Mouse (Mus musculus): ENCODE results near the gene Slc8a2. TPM values are rescaled to one million over a fixed set of nuclear protein-coding genes. Genes with fewer than 3 reads are reported as not detected.

Slc8a2 gene
- polyA plus RNA-seq, 1 experiment from 2014 or later = 0.88 TPM

- no peak overlapping the region for H3K4me2 ChIP-seq
- 0 out of 2 replicates have a peak, but pooled peaks cover 33% of the 10 kb centered on the region for H3K36me3 ChIP-seq (replicated peaks)
- no peak overlapping the region for H3K4me3 ChIP-seq
- H3K27ac ChIP-seq = no peak overlapping the region
- no peaks in the 10 kb centered on the region for H3K4me1 ChIP-seq
- no peaks in the 10 kb centered on the region for H3K27me3 ChIP-seq (replicated peaks)
- 87% methylated on average over 10 of the region's 10 CpGs for WGBS
- no peaks in the 10 kb centered on the region for H3K9me3 ChIP-seq
- no peak overlapping the region for H3K9ac ChIP-seq
- ATAC-seq (replicated peaks) = 0 out of 2 replicates have a peak, but pooled peaks have one; percentile 17
Observed at GRCm38 (mm10) chr7:16207496-16207895, 77.9 kb downstream of the Slc8a2 start.

DNA sequence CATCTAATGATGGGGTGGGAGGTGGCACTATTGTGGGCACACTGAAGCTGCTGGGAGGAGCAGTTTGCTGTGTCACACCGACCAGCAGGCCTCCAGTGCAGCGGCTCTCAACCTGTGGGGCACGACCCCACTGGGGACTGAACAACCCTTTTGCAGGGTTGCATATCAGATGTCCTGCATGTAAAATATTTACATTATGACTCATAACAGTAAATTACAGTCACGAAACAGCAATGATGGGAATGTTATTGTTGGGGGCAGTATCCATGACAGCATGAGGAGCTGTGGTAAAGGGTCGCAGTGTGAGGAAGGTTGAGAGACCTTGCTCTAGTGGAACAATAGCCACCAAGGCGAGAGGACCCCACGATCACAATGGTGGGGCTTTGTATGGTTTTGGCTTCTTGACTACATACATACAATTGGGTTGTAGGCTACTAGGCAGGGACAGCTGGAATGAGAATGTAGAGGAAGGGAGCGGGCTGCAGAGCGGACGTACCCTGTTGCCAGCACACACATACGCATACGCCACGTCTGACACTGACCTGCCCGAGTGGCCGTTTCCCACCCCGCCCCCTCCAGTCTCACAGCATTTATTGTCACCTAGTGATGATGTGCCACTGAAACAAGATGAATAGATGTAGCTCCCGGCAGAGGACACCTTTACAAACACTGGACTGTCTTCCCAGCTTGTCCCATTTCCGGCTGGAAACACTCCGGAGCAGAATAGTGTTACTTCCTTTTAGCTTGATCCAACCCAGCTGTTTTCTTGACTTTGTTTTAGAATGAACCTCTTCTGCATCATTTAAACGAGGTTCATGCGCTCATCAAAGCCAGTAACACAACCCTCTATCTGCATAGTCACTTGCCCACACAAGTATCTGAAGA is 79.4 kb downstream of the Slc8a2 start:
- H3K9me3 ChIP-seq = no peaks in the 10 kb centered on the region
- no peaks in the 10 kb centered on the region for H3K4me1 ChIP-seq
- H3K27ac ChIP-seq = no peak overlapping the region
- WGBS = 91% methylated on average over 21 of the region's 21 CpGs
- no peak for ATAC-seq (replicated peaks)
- H3K9ac ChIP-seq = no peak overlapping the region
- peaks cover 29% of the 10 kb centered on the region; the same call in 1 of the 2 replicates for H3K36me3 ChIP-seq (replicated peaks)
- H3K4me2 ChIP-seq = no peak overlapping the region
- H3K4me3 ChIP-seq = no peak overlapping the region
- H3K27me3 ChIP-seq (replicated peaks) = no peaks in the 10 kb centered on the region

Other genes starting within 250 kb of the Slc8a2 start
- 0.15 and 0.28 TPM in 2 replicates for gene Crx, start 249.9 kb upstream of the Slc8a2 start, polyA plus RNA-seq (2015; fragmentation: Nextera tagmentation; extraction: Ambion mirVana)
- gene Crxos, start 247.2 kb upstream of the Slc8a2 start, polyA plus RNA-seq (2015; fragmentation: Nextera tagmentation; extraction: Ambion mirVana) = 0.27 TPM in 1 of 2 replicates, not detected in the other
- gene Selenow, start 207.4 kb upstream of the Slc8a2 start, polyA plus RNA-seq (2015; fragmentation: Nextera tagmentation; extraction: Ambion mirVana) = 1,365 and 1,414 TPM in 2 replicates
- 114 and 126 TPM in 2 replicates for gene Nop53, start 183.8 kb upstream of the Slc8a2 start, polyA plus RNA-seq (2015; fragmentation: Nextera tagmentation; extraction: Ambion mirVana)
- 4.6 and 5.8 TPM in 2 replicates for gene Ehd2, start 162.3 kb upstream of the Slc8a2 start, polyA plus RNA-seq (2015; fragmentation: Nextera tagmentation; extraction: Ambion mirVana)
- gene Bicra, start 81.9 kb upstream of the Slc8a2 start, polyA plus RNA-seq (2015; fragmentation: Nextera tagmentation; extraction: Ambion mirVana) = 9.2 TPM in 2 replicates
- gene Zfp541, start 68.0 kb upstream of the Slc8a2 start, polyA plus RNA-seq (2015; fragmentation: Nextera tagmentation; extraction: Ambion mirVana) = 0.05 and 0.10 TPM in 2 replicates
- gene Napa, start 31.4 kb upstream of the Slc8a2 start, polyA plus RNA-seq (2015; fragmentation: Nextera tagmentation; extraction: Ambion mirVana) = 224 and 234 TPM in 2 replicates
- gene Kptn, start 9.9 kb upstream of the Slc8a2 start, polyA plus RNA-seq (2015; fragmentation: Nextera tagmentation; extraction: Ambion mirVana) = 51.2 and 55.1 TPM in 2 replicates
- gene Meis3, start 45.3 kb downstream of the Slc8a2 start, polyA plus RNA-seq (2015; fragmentation: Nextera tagmentation; extraction: Ambion mirVana) = 164 and 166 TPM in 2 replicates
- 14.9 and 15.5 TPM in 2 replicates for gene Dhx34, start 92.2 kb downstream of the Slc8a2 start, polyA plus RNA-seq (2015; fragmentation: Nextera tagmentation; extraction: Ambion mirVana)
- gene C5ar2, start 114.3 kb downstream of the Slc8a2 start, polyA plus RNA-seq (2015; fragmentation: Nextera tagmentation; extraction: Ambion mirVana) = 0.14 TPM in 1 of 2 replicates, not detected in the other
- gene C5ar1, start 129.7 kb downstream of the Slc8a2 start, polyA plus RNA-seq (2015; fragmentation: Nextera tagmentation; extraction: Ambion mirVana) = 1.5 and 2.9 TPM in 2 replicates
- 47.9 and 51.8 TPM in 2 replicates for gene Inafm1, start 143.8 kb downstream of the Slc8a2 start, polyA plus RNA-seq (2015; fragmentation: Nextera tagmentation; extraction: Ambion mirVana)
- gene Ccdc9, start 157.0 kb downstream of the Slc8a2 start, polyA plus RNA-seq (2015; fragmentation: Nextera tagmentation; extraction: Ambion mirVana) = 21.6 and 30.1 TPM in 2 replicates
- gene Bbc3, start 178.6 kb downstream of the Slc8a2 start, polyA plus RNA-seq (2015; fragmentation: Nextera tagmentation; extraction: Ambion mirVana) = 32.0 and 35.0 TPM in 2 replicates